Mouse (Mus musculus): Measurements from ENCODE around the gene Tbc1d17. TPM values are rescaled to one million over a fixed set of nuclear protein-coding genes. Genes with fewer than 3 reads are reported as not detected.

Tbc1d17 gene
- polyA plus RNA-seq, 1 experiment from 2014 or later: 84.7 TPM

GRCm38 (mm10) chr7:44851625-44852234 lies 2.9 kb upstream of the Tbc1d17 start:
- Histone ChIP-seq H3K4me3 (replicated peaks) (no peak overlapping the region), H3K4me1 (replicated peaks) (peaks cover 50% of the 10 kb centered on the region), H3K4me2 (no peak overlapping the region)

DNA sequence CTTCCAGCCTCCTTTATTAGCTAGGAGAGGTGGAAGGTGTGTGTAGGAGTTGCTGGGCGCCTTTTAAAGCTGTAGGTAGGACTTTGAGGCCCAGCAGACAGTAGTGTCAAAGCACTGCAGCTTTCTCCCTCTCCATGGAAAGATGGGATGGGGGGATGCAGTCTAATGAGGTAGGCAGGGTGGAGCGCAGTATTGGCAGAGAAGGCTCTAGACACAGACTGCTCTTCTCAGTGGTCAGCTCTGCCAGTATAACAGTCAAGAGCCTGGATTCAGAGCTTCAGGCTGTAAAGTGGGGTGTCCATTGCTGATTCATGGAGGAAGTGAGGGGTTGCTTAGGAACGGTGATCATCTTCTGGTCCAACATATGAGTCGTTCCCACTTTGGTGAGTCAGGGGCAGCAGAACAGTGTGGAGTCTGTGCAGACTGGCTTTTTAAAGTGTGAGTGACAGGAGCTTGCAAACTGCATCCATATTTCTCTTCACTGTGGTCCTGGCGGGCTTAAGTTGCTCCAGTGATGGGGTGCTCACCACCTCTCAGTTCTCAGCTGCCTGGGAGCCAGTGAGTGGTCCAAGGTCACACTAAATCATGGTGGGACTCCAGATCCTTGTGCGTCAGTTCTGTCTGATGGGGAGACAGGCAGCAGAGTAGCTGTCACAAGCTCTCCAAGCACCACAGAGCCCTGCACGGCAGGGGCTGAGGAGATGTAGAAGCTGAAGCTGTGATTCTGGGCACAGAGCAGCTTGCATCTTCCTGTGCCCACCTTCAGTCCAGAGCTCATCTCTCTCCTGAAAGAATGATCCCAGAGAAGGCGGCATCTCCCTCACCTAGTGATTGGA lies 2.1 kb upstream of the Tbc1d17 start:
- Histone ChIP-seq H3K4me3 (replicated peaks) (peak overlapping the region; percentile 78), H3K4me2 (peak overlapping the region; percentile 85), H3K9me3 (no peaks in the 10 kb centered on the region), H3K27me3 (no peaks in the 10 kb centered on the region), H3K36me3 (peaks cover 29% of the 10 kb centered on the region), H3K27ac (peak overlapping the region; percentile 96; the same call in 1 of the 2 replicates), H3K9ac (replicated peaks) (peak overlapping the region; percentile 68), H3K4me1 (replicated peaks) (peaks cover 45% of the 10 kb centered on the region)
- ATAC-seq (ENCODE audit: insufficient number of reproducible peaks, insufficient read depth, low FRiP score, low TSS enrichment, low read depth): no peak
- WGBS: 81% methylated on average over 8 of the region's 8 CpGs

More at GRCm38 (mm10) chr7:44851625-44852234, 2.9 kb upstream of the Tbc1d17 start:
- Histone ChIP-seq H3K9ac (replicated peaks) (no peak overlapping the region), H3K36me3 (peaks cover 22% of the 10 kb centered on the region), H3K27me3 (no peaks in the 10 kb centered on the region), H3K27ac (no peak overlapping the region), H3K9me3 (no peaks in the 10 kb centered on the region)
- 91% methylated on average over 12 of the region's 12 CpGs for WGBS
- ATAC-seq (ENCODE audit: insufficient number of reproducible peaks, insufficient read depth, low FRiP score, low TSS enrichment, low read depth): no peak

- Histone ChIP-seq H3K36me3 (peaks cover 37% of the 10 kb centered on the region), H3K9me3 (no peaks in the 10 kb centered on the region), H3K4me3 (replicated peaks) (peak overlapping the region; percentile 78), H3K27ac (peak overlapping the region; percentile 96), H3K4me1 (replicated peaks) (peaks cover 42% of the 10 kb centered on the region), H3K27me3 (no peaks in the 10 kb centered on the region), H3K4me2 (peak overlapping the region; percentile 85), H3K9ac (replicated peaks) (peak overlapping the region; percentile 68)
- ATAC-seq (ENCODE audit: insufficient number of reproducible peaks, insufficient read depth, low FRiP score, low TSS enrichment, low read depth): peak; percentile 24
- WGBS: under 1% methylated on average over 33 of the region's 33 CpGs
Observed at GRCm38 (mm10) chr7:44850146-44850545, 1.3 kb upstream of the Tbc1d17 start.

- Histone ChIP-seq H3K4me3 (replicated peaks) (peak overlapping the region; percentile 78), H3K9me3 (no peaks in the 10 kb centered on the region), H3K27me3 (no peaks in the 10 kb centered on the region), H3K4me2 (peak overlapping the region; percentile 85), H3K36me3 (peaks cover 43% of the 10 kb centered on the region), H3K4me1 (replicated peaks) (peaks cover 36% of the 10 kb centered on the region), H3K9ac (replicated peaks) (peak overlapping the region; percentile 68), H3K27ac (peak overlapping the region; percentile 96)
- under 1% methylated on average over 41 of the region's 41 CpGs for WGBS
- ATAC-seq (ENCODE audit: insufficient number of reproducible peaks, insufficient read depth, low FRiP score, low TSS enrichment, low read depth): peak; percentile 67
Observed at GRCm38 (mm10) chr7:44849416-44850111, 685 bp upstream of the Tbc1d17 start.

- peak overlapping the region; percentile 85 for H3K4me2 ChIP-seq
- H3K27ac ChIP-seq: no peak overlapping the region
- H3K9me3 ChIP-seq: no peaks in the 10 kb centered on the region
- WGBS: 81% methylated on average over 5 of the region's 5 CpGs
- H3K9ac ChIP-seq (replicated peaks): peak overlapping the region; percentile 40; the same call in 1 of the 2 replicates
- ATAC-seq (ENCODE audit: insufficient number of reproducible peaks, insufficient read depth, low FRiP score, low TSS enrichment, low read depth): no peak
- H3K4me1 ChIP-seq (replicated peaks): peaks cover 23% of the 10 kb centered on the region
- H3K27me3 ChIP-seq: no peaks in the 10 kb centered on the region
- peak overlapping the region; percentile 78 for H3K4me3 ChIP-seq (replicated peaks)
- peaks cover 57% of the 10 kb centered on the region for H3K36me3 ChIP-seq
Observed at GRCm38 (mm10) chr7:44847772-44848171, 1.1 kb downstream of the Tbc1d17 start.

DNA sequence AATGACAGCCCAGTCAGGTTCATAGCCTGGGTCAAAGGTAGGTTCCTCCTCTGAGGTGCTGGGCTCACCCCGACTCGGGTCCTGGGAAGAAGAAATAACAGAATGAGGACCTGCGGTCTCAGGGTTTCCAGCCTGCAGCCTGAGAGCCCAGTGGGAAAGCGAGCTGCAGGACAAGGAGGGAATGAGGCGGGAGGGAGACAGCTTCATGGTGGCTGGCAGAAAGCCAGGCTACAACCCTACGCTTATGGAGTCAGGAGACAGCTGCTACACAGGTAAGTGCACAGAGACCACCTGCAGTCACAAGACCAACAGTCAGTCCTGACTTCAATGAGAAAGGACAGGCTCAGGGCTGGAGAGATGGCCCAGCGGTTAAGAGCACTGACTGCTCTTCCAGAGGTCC lies 2.1 kb downstream of the Tbc1d17 start:
- Histone ChIP-seq H3K27ac (no peak overlapping the region), H3K9me3 (no peaks in the 10 kb centered on the region), H3K4me2 (no peak overlapping the region), H3K36me3 (peaks cover 59% of the 10 kb centered on the region), H3K4me1 (replicated peaks) (peaks cover 18% of the 10 kb centered on the region), H3K27me3 (peaks cover 4% of the 10 kb centered on the region; the same call in 1 of the 2 replicates), H3K9ac (replicated peaks) (no peak overlapping the region), H3K4me3 (replicated peaks) (no peak overlapping the region)
- WGBS: 91% methylated on average over 7 of the region's 7 CpGs
- no peak for ATAC-seq (ENCODE audit: insufficient number of reproducible peaks, insufficient read depth, low FRiP score, low TSS enrichment, low read depth)

GRCm38 (mm10) chr7:44845006-44845405 lies 3.9 kb downstream of the Tbc1d17 start:
- ATAC-seq (ENCODE audit: insufficient number of reproducible peaks, insufficient read depth, low FRiP score, low TSS enrichment, low read depth): no peak
- Histone ChIP-seq H3K36me3 (peaks cover 66% of the 10 kb centered on the region), H3K4me2 (no peak overlapping the region), H3K4me1 (replicated peaks) (peaks cover 13% of the 10 kb centered on the region), H3K4me3 (replicated peaks) (no peak overlapping the region), H3K27ac (no peak overlapping the region), H3K9me3 (no peaks in the 10 kb centered on the region), H3K27me3 (peaks cover 21% of the 10 kb centered on the region), H3K9ac (replicated peaks) (no peak overlapping the region)
- 93% methylated on average over 10 of the region's 10 CpGs for WGBS

- no peak overlapping the region for H3K4me2 ChIP-seq
- peaks cover 65% of the 10 kb centered on the region for H3K36me3 ChIP-seq
- no peak overlapping the region for H3K4me3 ChIP-seq (replicated peaks)
- 91% methylated on average over 8 of the region's 8 CpGs for WGBS
- no peaks in the 10 kb centered on the region for H3K9me3 ChIP-seq
- peaks cover 43% of the 10 kb centered on the region for H3K27me3 ChIP-seq
- H3K27ac ChIP-seq: no peak overlapping the region
- H3K4me1 ChIP-seq (replicated peaks): peaks cover 16% of the 10 kb centered on the region
- ATAC-seq (ENCODE audit: insufficient number of reproducible peaks, insufficient read depth, low FRiP score, low TSS enrichment, low read depth): no peak
- no peak overlapping the region for H3K9ac ChIP-seq (replicated peaks)
Observed at GRCm38 (mm10) chr7:44841825-44842463, 6.9 kb downstream of the Tbc1d17 start.

DNA sequence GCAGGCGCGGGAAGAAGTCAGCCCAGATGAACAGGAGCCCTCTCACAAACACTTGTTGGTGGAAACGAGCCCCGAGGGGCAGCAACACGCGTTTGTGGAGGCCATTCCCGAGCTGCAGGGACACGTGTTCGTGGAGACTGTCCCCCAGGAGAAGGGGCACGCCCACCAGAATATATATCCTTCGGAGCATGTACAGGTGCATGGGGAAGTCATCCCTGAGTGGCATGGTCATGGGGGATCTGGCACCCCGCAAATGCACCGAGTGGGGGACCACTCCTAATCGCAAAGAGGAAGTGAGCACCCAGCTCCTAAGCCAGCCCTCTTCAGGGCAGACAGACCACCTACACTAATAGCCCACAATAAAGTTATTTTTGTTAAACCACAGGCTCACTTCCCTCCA lies 8.5 kb downstream of the Tbc1d17 start:
- H3K27me3 ChIP-seq: peaks cover 43% of the 10 kb centered on the region
- H3K4me1 ChIP-seq (replicated peaks): peaks cover 23% of the 10 kb centered on the region
- no peak overlapping the region for H3K27ac ChIP-seq
- no peaks in the 10 kb centered on the region for H3K9me3 ChIP-seq
- peak overlapping the region; percentile 66 for H3K4me2 ChIP-seq
- H3K36me3 ChIP-seq: peaks cover 50% of the 10 kb centered on the region
- 47% methylated on average over 14 of the region's 14 CpGs for WGBS
- ATAC-seq (ENCODE audit: insufficient number of reproducible peaks, insufficient read depth, low FRiP score, low TSS enrichment, low read depth): no peak
- peak overlapping the region; percentile 55; the same call in 1 of the 2 replicates for H3K9ac ChIP-seq (replicated peaks)
- peak overlapping the region; percentile 39 for H3K4me3 ChIP-seq (replicated peaks)

DNA sequence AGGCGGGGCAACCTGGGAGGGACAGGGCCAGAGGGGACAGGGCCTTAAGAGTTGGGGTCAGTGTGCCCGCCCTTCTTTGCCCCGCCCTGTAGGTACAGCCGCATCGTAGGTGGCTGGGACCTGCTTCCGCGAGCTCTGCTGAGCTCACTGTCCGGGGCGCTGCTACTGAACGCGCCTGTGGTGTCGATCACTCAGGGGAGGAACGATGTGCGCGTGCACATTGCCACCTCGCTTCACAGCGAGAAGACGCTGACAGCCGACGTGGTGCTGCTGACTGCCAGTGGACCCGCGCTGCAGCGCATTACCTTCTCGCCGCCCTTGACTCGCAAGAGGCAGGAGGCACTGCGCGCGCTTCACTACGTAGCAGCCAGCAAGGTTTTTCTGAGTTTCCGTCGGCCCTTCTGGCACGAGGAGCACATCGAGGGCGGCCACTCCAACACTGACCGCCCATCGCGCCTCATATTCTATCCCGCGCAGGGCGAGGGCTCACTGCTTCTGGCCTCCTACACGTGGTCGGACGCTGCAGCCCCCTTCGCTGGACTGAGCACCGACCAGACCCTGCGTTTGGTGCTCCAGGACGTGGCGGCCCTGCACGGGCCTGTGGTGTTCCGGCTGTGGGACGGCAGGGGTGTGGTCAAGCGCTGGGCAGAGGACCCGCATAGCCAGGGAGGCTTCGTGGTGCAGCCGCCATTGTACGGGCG lies 9.2 kb downstream of the Tbc1d17 start:
- Histone ChIP-seq H3K4me3 (replicated peaks) (peak overlapping the region; percentile 39), H3K9ac (replicated peaks) (peak overlapping the region; percentile 55), H3K9me3 (no peaks in the 10 kb centered on the region), H3K4me1 (replicated peaks) (peaks cover 23% of the 10 kb centered on the region), H3K36me3 (peaks cover 42% of the 10 kb centered on the region), H3K27ac (no peak overlapping the region), H3K4me2 (peak overlapping the region; percentile 66), H3K27me3 (peaks cover 43% of the 10 kb centered on the region)
- ATAC-seq (ENCODE audit: insufficient number of reproducible peaks, insufficient read depth, low FRiP score, low TSS enrichment, low read depth): peak; percentile 43
- 2% methylated on average over 58 of the region's 58 CpGs for WGBS

All from limb, embryonic 12.5 days (tissue).